Mouse (Mus musculus): Measurements from ENCODE around the gene Clec2i. TPM values are rescaled to one million over a fixed set of nuclear protein-coding genes. Genes with fewer than 3 reads are reported as not detected.
"Not testable (repeated sequence)": the region's sequence is repeated elsewhere in the genome, so short reads cannot be mapped to it uniquely, and the experiment has no call there.

Gene Clec2i
- total RNA-seq, 2 experiments from 2014 or later, result not detected

DNA sequence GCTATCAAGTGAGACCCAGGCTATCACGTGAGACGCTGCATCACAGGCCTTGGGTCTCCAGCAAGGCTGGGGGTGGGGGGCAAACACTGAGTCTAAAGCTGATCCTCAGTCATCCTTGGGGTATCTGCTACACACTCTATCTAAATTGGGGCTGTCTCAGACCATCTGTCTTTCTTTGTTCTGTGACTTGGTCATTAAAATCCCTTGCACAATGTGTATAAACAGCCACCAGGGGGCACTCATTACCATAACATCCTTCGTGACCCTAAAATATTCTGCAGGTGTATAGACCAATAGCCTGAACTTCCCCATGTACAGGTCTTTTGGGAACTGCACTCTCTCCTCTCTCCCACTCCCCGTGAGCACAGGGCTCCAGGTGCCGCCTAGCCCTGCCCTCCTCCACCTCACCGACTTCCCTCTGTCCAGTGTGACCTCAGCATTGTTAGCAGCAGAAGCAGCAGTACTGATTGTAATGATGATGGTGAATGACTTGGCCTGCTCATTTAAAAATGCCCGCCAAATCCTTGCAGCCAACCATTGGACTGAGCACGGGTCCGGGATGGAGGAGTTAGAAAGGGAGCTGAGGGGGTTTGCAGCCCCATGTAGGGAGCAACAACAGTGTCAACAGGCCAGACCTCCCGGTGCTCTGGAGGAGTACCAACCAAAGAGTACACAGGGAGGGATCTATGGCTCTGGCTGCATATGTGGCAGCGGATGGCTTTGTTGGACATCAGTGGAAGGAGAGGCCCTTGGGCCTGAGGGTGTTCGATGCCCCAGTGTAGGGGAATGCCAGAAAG, 33.2 kb upstream of the Clec2i start:
- DNase-seq (ENCODE audit: low spot score in 2 of 2), result peak in 1 of 2 experiments; percentile 80

DNA sequence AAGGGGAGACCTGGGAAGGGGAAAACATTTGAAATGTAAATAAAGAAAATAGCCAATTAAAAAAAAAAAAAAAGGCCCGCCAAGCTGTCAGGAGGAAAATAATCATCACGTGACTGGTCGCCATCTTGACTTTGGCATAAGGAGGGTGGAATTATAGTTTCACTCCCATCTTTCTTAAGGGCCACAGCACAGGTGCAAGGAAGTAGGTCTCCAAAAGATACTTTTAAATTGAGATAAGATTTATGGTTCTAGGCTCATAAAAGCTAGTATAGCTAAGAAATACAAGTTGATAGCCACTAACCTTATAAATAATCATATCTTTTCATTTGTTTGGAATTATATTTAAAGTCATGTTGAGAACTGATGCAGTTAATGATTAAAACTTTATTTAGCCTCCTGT, 32.5 kb upstream of the Clec2i start:
- DNase-seq (ENCODE audit: low spot score in 2 of 2), result no peak

DNA sequence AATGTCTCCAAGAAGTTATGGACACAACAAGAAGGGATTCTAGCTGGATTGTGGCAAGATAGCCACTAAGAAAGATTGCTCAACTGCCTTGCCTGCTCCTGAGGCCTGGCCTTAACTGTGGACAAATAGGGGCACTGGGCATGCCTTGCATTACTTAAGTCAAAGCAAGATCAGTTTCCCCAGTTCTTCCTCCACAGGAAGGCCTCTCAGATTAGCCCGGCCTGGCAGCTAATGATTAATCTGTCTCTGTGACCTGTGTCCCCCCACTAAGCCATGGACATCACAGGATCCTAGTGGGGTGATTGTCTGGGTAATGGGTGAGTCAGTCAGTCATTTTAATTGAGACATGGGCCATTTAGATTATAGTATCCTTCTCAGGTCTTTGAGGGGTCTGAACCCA, 31.9 kb upstream of the Clec2i start:
- no peak for DNase-seq (ENCODE audit: low spot score in 2 of 2)

DNA sequence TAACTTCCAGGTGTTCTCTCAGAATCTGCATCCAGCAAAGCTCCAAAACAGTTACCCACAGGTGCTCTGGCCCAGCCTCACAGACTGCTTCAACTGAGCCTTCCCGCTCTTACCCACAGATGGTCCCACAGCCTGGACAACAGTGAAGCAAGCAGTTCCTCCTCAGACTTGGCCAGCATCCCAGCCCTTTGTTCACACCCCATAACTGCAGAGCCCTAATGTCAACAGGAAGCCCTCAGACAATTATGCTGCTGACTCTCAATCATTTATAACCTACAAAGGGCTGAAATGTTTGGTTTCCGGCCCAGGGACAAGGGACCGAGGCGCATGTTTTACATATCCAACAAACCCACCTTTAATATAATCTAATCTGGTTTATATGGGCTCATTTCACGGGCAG, 31.1 kb upstream of the Clec2i start:
- peak in 1 of 2 experiments; percentile 59 for DNase-seq (ENCODE audit: low spot score in 2 of 2)

DNA sequence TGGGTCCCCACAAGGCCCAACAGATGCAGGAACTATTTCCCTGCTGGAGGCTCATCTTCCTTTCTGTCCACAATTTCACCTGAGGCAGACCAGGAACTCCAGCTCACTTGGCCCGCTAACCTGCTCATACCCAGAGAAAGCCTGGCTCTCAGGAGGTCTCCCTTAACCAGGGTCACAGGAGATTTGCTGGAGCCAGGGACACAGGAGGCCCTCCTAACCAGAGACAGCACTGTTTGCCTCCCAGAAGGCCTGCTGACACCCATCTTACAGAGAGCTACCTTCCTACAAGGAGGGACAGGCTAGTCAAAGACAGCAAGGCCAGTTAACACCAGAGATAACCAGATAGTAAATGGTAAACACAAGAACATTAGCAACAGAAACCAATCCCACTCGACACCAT, 29.4 kb upstream of the Clec2i start:
- DNase-seq (ENCODE audit: low spot score in 2 of 2), result no peak

DNA sequence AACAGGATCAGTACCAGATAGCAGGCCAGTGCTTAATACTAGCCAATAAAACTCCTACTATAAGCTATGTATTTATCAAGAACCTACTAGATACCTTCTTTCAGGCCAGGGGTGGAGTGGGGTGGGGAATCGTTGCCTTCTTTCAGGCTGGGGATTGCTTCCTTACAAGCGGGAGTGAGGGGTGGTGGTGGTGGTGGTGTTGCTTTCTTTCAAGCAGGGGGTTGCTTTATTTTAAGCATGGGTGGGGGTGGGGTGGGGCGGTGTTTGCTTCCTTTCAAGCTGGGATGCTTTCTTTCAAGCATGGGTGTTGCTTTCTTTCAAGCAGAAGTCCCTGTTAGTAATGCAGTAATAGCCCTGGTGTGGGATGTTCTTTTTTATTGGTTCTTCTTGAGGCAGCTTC, 18.5 kb upstream of the Clec2i start:
- DNase-seq (ENCODE audit: low spot score in 2 of 2), result no peak

DNA sequence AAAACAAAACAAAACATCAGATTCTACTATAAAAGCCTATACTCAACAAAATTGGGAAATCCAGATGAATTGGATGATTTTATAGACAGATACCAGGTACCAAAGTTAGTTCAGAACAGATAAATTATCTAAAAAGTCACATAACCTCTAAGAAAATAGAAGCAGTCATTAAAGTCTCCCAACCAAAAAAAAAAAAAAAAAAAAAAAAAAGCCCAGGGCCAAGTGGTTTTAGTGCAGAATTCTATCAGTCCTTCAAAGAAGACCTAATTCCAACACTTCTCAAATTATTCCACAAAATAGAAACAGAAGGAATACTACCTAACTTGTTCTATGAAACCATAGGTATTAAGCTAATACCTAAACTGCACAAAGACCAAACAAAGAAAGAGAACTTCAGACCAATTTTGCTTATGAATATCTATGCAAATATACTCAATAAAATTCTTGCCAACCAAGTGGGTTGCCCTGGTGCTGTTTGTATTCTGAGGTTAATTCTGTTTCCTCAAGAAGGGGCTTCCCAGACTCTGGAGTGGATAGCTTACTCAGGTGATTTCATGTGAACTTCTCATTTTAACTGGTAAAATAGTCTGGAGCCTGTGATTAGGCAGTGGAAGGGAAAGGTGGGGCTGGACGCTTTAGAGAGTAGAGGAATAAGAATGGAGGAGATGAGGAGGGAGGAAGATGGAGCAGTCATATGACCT, 15.3 kb upstream of the Clec2i start:
- no peak for DNase-seq (ENCODE audit: low spot score in 2 of 2)

DNA sequence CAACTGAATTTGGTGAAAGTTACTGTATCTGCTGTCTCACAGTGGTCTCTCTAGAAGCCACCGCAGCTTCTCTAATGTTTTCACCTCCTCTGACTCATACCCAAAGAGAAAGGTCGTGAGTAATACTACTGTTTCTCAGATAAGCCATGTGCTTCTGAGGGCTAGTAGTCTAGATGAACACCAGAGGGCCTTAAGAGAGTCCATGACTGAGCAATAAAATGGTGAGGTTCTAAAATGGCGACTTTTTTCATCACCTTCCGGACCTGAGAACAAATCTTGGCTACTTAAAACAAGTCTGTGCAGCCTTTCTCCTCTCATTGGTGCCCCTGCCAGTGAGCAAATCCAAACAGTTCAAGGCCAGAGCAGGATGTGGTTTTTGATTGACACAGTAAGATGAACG, 1.4 kb downstream of the Clec2i start:
- no peak for DNase-seq (ENCODE audit: low spot score in 2 of 2)

DNA sequence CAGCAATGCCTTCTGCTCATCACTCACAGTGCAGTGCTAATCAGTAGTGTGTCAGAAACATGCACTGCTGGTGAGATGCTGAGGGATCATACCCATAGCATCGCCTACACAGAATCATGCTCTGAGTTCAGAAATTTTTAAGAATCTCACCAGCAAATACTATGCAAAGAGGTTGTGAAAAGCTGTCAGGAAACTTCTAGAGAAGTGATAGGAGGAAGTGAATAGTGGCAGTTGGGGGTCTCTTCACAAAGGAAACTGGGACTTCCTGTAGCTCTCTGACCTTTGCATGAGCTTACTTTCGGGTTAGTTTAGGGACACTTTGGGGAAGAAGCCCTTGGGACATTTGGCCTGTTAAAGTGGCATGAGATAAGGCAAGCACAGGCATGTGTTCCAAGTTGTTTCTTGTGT, 3.6 kb downstream of the Clec2i start, which contains the start of gene BC035044:
Gene BC035044, minus strand, starts transcription at position 179 of the 408 bp plus-strand sequence.
- no peak for DNase-seq (ENCODE audit: low spot score in 2 of 2)

DNA sequence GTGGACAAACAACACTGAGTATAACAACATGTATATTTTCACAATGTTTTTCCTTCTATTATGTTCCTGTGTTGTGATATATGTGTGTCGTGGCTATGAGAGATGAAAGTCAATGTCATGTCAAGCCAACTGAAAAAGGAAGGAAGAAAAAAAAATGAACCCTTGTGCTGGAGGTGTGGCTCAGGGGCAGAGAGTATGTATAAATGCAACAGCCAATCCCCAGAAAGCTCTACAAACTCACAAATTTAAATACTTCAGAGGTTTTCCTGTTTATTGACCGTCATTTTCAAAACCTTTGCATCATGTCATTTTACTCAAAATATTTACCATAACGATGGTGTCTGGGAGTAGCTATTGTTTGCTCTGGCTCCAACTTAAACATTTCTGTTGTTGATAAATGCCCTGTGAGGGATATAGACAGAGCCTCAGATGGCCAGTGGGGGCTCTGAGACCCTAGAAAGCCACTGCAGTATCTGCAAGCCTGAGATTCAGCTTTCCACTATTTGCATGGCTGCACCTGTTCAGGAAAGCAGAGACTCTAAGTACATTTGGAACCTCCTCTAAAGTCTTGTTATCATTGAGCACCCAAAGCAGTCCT, 8.1 kb downstream of the Clec2i start:
- no peak for DNase-seq (ENCODE audit: low spot score in 2 of 2)

DNA sequence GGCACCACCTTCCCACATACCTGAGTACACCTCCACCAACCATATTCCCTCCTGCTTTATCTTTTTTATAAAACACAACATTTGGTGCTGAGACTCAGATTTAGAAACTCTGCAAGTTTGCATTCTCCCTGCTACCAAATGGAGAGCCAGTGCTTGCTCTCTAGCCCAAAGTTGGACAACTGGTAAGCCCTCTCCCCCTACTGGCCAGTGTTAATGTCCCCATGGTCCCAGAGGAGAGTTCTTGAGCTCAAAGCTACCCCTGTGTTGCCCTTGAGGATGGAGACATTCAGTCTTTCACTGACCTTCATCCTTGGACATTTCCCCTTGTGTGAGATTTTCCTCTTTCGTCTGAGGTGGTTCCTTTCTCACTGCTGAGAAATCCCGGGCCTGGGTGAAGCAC, 12.7 kb downstream of the Clec2i start:
- no peak for DNase-seq (ENCODE audit: low spot score in 2 of 2)

DNA sequence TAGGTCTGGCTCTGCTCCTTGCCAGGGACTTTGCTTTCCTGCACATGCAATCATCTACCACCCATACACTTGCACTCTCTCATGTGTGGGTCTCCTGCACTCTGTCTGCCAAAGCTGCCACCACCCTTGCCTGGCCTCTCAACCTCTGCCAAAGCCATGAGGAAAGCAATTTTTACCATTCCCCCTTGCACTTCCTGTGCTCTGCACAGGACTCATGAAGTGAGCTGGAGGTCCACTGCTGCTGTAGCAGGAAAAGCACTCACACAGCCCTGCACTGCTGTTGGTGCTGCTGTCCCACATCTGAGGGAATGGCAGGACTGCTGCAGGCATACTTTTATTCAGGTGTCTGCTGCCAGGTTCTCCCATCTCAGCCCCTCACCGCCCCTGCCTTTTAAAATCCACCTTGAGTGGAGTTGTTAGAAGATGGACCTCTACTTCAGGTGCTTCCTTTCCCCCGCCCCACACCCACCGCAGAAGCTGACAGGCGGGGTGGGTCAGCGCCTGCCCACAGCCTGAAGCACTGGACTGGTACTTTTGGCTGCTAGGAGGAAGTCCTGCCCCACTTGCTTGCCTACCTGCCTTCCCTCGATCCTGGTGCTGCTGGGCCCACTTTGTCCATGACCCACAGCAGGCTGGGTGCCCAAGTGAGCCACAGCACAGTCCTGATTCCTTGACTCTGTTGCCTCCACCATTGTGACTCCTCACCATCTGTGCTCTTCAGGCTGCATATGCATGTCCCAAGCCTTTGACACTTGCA, 13.6 kb downstream of the Clec2i start:
- DNase-seq (ENCODE audit: low spot score in 2 of 2), result not testable (repeated sequence)

DNA sequence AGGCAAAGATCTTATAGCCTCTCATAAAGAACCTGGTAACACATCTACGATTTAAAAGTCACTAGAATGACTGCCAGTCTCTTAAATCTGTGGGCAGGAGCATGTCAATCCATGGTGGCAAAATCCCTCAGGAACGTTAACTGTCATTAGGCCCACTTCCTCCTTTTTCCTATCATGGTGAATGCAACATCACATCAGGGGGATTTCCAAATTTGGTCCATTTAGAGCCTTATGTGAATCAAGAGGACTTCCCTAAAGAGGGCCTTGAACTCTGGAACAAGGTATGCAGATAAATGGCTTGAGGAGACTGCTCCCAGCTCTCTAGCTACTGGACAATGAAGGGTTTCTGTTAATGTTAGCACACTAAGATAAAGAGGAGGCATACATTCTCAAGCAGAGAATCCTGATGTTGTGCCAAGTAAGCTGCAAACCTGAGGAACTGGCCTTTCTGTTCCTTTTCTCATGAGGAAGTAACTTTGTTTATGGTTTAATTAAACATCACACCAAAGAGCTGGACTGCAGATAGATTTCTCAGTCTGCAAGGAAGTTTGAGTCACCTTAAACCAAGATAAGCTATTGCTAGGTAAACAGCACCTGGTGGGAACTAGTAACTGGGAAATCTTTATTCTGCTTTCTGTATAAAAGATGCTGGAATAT, 26.3 kb downstream of the Clec2i start:
- no peak for DNase-seq (ENCODE audit: low spot score in 2 of 2)

DNA sequence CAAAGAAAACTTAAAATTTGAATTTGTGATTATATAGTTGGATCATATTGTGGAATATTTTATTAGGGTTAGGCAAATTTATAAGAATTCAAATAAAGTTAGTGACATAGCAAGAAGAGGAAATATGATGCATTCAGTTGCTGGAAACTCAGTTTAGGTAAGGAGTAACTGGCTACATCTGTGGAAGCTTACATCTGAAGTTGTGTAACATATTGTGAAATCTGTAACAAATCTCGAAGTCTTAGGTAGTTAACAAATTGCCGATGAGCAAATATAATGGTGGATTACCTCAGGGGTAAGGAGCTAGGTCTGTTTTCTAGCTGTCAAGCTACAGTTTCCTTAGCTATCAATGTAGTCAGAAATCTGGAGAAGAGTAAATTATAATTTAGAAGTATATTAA, 29.9 kb downstream of the Clec2i start:
- no peak for DNase-seq (ENCODE audit: low spot score in 2 of 2)

DNA sequence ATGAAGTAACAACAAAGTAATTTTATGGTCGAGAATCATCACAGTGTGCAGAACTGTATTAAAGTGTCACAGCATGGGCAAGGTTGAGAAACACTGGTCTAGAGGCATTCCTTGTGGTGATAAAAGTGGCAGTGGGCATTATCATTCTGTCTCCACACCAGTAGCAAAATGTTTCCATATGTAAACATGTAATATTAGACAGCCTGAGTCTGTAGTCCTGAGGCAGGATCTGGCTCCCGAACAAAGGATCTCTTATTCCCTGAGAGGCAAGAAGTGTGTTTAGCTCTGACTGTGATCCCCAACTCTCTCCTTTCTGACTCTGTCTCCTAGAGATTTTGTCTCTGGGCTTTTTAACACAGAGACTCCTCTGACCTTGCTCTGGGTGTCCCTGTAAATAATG, 45.7 kb downstream of the Clec2i start:
- DNase-seq (ENCODE audit: low spot score in 2 of 2), result no peak

DNA sequence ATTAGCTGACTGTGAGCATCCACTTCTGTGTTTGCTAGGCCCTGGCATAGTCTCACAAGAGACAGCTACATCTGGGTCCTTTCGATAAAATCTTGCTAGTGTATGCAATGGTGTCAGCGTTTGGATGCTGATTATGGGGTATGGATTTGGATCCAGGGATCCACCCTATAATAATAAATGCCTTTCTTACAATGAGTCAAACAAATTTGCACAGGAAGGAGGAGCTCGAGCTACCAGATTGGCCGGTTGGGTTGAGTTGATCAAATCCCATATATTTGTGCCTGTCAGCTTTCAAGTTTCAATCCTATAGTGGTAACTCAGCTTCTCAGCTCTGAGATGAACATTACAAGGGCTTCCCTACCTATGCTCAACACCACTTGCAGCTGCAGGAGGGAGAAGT, 46.7 kb downstream of the Clec2i start, which contains the start of gene Clec2g:
Gene Clec2g, plus strand, starts transcription at position 301 of the 400 bp plus-strand sequence.
- DNase-seq (ENCODE audit: low spot score in 2 of 2), result not testable (repeated sequence)

DNA sequence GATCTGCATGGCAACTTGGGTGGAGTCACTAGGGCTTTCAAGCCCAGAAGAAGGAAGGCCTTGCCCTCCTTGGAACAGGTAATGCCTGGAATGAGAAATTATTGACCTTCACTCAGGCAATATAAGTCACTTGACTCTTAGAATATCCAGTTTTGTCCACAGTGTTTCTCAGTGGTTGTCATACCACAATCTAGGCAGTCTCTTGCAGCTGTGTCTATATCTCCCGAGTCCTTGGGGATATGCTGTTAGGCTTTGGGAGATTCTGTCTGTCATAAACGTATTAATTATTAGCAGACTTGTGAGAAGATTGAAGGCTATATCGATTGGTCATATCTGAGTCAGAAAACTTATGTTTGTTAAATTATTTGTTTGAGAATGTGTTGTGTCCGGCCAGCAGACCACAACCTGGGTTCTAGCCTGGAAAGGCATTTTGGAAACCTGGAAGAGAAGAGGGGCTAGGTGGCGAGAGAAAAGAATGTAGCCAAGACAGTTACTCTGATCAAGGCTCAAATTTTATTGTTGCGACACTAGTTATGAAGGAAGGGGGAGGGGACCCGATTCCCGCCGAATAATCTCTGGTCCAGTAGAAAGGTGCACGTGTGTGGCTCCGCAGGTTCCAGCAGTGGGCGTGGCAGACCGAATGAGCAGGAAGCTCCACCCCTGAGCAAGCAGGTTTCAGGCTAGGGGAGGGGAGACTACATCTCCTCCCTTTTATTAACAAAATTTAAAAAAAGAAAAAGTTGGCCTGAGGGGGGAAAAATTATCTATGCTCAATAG, 48.7 kb downstream of the Clec2i start:
- not testable (repeated sequence) for DNase-seq (ENCODE audit: low spot score in 2 of 2)

DNA sequence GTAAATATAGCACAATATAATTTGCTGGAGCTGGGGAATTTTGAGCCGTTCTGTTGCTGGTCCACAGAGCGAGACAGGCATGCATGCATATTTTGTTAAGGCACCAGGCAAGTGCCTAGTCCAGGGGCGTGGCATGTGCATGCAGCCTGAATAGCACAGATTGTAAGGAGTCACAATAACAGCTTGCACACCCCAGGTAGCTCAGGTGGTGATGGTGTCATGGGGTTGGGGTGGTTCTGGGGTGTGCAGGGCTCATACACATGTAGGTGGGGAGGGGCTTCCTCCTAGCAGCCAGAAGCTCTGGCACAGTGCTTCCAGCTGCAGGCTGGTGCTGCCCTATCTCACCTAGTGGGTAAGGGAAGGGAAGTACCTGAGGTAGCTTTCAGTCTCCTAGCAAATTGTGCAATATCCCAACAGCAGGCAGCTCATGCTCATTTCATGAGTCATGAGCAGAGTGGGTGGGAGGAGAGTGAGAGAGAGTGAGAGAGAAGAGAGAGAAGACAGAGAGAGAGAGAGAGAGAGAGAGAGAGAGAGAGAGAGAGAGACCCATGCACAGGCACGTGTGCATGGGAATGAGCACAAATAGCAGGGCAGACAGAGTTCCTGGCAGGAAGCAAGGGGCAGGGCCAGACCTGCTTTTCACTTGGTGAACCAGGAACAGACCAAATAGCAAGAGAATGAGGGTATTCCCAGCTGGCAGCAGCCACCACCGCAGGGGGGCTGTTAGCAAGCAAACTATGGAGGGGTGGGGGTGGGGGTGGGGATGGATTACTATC, 54.4 kb downstream of the Clec2i start:
- DNase-seq (ENCODE audit: low spot score in 2 of 2), result no peak

DNA sequence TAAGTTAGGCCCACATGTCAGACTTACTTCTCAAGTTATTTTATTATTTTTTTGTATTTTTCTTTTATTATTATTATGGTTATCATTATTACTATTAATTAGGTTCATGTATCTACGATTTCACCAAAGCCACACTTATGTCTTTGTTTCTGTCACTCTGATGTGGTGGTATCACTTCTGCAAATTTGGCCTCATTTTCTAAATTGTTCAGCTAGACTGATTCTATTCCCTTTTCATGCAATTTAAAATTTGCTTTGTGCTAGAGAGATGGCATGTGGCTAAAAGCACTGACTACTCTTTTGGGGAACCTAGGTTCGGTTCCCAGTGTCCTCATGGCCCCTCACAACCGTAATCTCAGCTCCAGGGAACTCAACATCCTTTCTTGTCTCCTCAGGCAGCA, 58.2 kb downstream of the Clec2i start:
- DNase-seq (ENCODE audit: low spot score in 2 of 2), result no peak
